Comparison of ENCODE assay signal across 31 mouse cellular contexts in the genomic region with DNA sequence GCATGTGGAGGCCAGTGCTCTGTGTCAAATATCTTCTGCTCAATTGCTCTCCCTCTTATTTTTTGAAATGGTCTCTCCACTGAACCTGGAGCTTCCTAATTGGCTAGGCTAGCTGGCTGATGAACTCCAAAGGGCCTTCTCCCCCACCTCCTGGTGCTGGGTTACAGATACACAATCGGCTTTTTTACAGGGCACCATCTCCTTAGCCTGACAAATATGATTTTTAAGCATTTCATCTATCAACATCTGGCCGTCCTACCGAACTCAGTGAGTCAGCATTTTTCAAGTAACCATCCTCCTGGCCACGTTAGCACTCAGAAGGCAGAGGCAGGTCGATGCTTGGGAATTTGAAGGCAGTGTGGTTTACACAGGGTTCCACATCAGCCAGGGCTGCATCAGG. TPM values are rescaled to one million over a fixed set of nuclear protein-coding genes. Genes with fewer than 3 reads are reported as not detected.
DNase-seq lines count a peak whose midpoint lies in the region; ATAC-seq and TF ChIP-seq lines count a peak whose summit lies in the region.
"Had no signal": no experiment of that assay in that cellular context is flagged by ENCODE, and none has a peak within 500 bp of the region (broad histone marks: within the 10 kb centered on the region; RNA-seq: fewer than 3 reads in every experiment).

No protein-coding gene starts in this region.

- dilution Hi-C loops in CH12.LX (cut with MboI; ENCODE audit: extremely low pct_ligation_motif_present, extremely low pct_unique_long_range_greater_than_20kb, low sequenced_read_pairs), result no loop called here

- no peaks in the 10 kb centered on the region for H3K79me2 ChIP-seq in CH12.LX (replicated peaks; ENCODE audit: control insufficient read depth, extremely low read depth, insufficient read depth, poor library complexity, severe bottlenecking)
- no peaks in the 10 kb centered on the region for H3K79me2 ChIP-seq in MEL (ENCODE audit: control insufficient read depth, insufficient read depth, low read length, poor library complexity)

- no peaks in the 10 kb centered on the region for H3K36me3 ChIP-seq in CH12.LX (replicated peaks in 1 of 2; ENCODE audit: control insufficient read depth in 1 of 2, insufficient read depth in 1 of 2, low read length in 1 of 2)
- H3K36me3 ChIP-seq in MEL (ENCODE audit: control insufficient read depth in 1 of 2, insufficient read depth in 2 of 2, low read length in 2 of 2), result peaks cover 0 to 2% of the 10 kb centered on the region in 2 experiments; a peak in 2 of 4 replicates
- no peaks in the 10 kb centered on the region for H3K36me3 ChIP-seq in liver, embryonic 12.5 days
- H3K36me3 ChIP-seq in liver, postnatal 0 days (replicated peaks; ENCODE audit: insufficient read depth, low read length), result no peaks in the 10 kb centered on the region
- H3K36me3 ChIP-seq: heart, embryonic 10.5 days; heart, embryonic 15.5 days; hindbrain, embryonic 12.5 days; limb, embryonic 13.5 days; neural tube, embryonic 13.5 days had no signal

- no peak for DNase-seq in CH12.LX (ENCODE audit: extremely low read depth)
- peak; percentile 70 for DNase-seq in MEL (ENCODE audit: low read depth, low spot score)
- no peak for DNase-seq in liver, postnatal 0 days
- no peak for DNase-seq in cerebellum, adult 9-11 months
- no peak for DNase-seq in kidney, postnatal 4 days
- DNase-seq in left cerebral cortex, adult 9 months (ENCODE audit: low spot score in 2 of 2), result no peak
- DNase-seq in layer of hippocampus, postnatal 10 days (ENCODE audit: low spot score in 2 of 2), result no peak
- DNase-seq: adrenal gland, adult 8-10 months; cerebellum, adult 9-10 months; gastrocnemius, postnatal 25 days; heart, adult 11 months; heart, postnatal 36 days; kidney, adult 8-10 months; layer of hippocampus, adult 9-11 months; lung, adult 2 months; lung, postnatal 10 days; thymus, adult 2 months; thymus, postnatal 36 days had no signal

- H3K4me1 ChIP-seq in CH12.LX (ENCODE audit: control insufficient read depth in 1 of 2, insufficient read depth in 2 of 2) (peaks cover 15 to 28% of the 10 kb centered on the region in 2 experiments; a peak in 3 of 4 replicates), MEL (ENCODE audit: control insufficient read depth in 1 of 2, insufficient read depth in 2 of 2, low read length in 2 of 2) (peaks cover 0 to 12% of the 10 kb centered on the region in 2 experiments; a peak in 3 of 4 replicates)
- H3K4me1 ChIP-seq in liver, embryonic 12.5 days, result peaks cover 30% of the 10 kb centered on the region
- peaks cover 13% of the 10 kb centered on the region for H3K4me1 ChIP-seq in liver, postnatal 0 days (ENCODE audit: insufficient read depth)
- H3K4me1 ChIP-seq: forebrain, embryonic 13.5 days; heart, embryonic 10.5 days; heart, embryonic 15.5 days; limb, embryonic 13.5 days had no signal

- in situ Hi-C loops in CH12.LX (cut with MboI; ENCODE audit: low pct_ligation_motif_present, low pct_unique_long_range_greater_than_20kb, low sequenced_read_pairs), result loop anchor here (25.0 kb wide), 1 partner anchor 418 kb away; the partner anchor contains the start of genes Dpm2 and Pip5kl1

- H3K9ac ChIP-seq in CH12.LX (ENCODE audit: insufficient read depth, low read depth) (no peak overlapping the region), MEL (ENCODE audit: control insufficient read depth, low read depth, low read length, poor library complexity, severe bottlenecking) (peak overlapping the region; percentile 38)
- H3K9ac ChIP-seq in liver, embryonic 12.5 days, result no peak overlapping the region
- no peak overlapping the region for H3K9ac ChIP-seq in liver, postnatal 0 days (replicated peaks)
- H3K9ac ChIP-seq: forebrain, embryonic 13.5 days; heart, embryonic 15.5 days; hindbrain, embryonic 12.5 days; limb, embryonic 13.5 days; neural tube, embryonic 13.5 days had no signal

- H3K4me3 ChIP-seq in CH12.LX (replicated peaks in 1 of 3; ENCODE audit: low read depth in 2 of 3, low read length in 2 of 3, poor library complexity in 1 of 3) (no peak overlapping the region), MEL (ENCODE audit: control insufficient read depth in 1 of 2, insufficient read depth in 1 of 2, low read depth in 2 of 2, low read length in 2 of 2) (no peak overlapping the region)
- no peak overlapping the region for H3K4me3 ChIP-seq in liver, embryonic 12.5 days
- H3K4me3 ChIP-seq in liver, postnatal 0 days (ENCODE audit: low read depth, low read length), result no peak overlapping the region
- H3K4me3 ChIP-seq: forebrain, embryonic 13.5 days; heart, embryonic 10.5 days; heart, embryonic 15.5 days; hindbrain, embryonic 12.5 days; left cerebral cortex, adult 2 months; limb, embryonic 13.5 days; neural tube, embryonic 13.5 days had no signal

- TF ChIP-seq CTCF in CH12.LX (conservative IDR thresholded peaks at IDR 0.05 in 1 of 2, IDR thresholded peaks at IDR 0.05 in 1 of 2; ENCODE audit: low read depth in 2 of 2, low read length in 2 of 2), result no peak
- no peak for TF ChIP-seq CTCF in MEL (IDR thresholded peaks at IDR 0.05 in 2 of 3, conservative IDR thresholded peaks at IDR 0.05 in 1 of 3; ENCODE audit: control insufficient read depth in 1 of 3, insufficient read depth in 1 of 3, low read depth in 2 of 3, low read length in 3 of 3, poor library complexity in 1 of 3, severe bottlenecking in 1 of 3)
- no peak for TF ChIP-seq CTCF in liver, postnatal 0 days (IDR thresholded peaks at IDR 0.05; ENCODE audit: low read depth)

- H3K27ac ChIP-seq in CH12.LX (ENCODE audit: insufficient read depth, low read depth) (no peak overlapping the region), MEL (ENCODE audit: control insufficient read depth, low read depth, low read length) (peak overlapping the region; percentile 50; the same call in 1 of the 2 replicates)
- peak overlapping the region; percentile 77 for H3K27ac ChIP-seq in liver, embryonic 12.5 days
- peak overlapping the region; percentile 3; the same call in 1 of the 2 replicates for H3K27ac ChIP-seq in liver, postnatal 0 days (ENCODE audit: low read depth)
- H3K27ac ChIP-seq: forebrain, embryonic 13.5 days; heart, embryonic 10.5 days; heart, embryonic 15.5 days; hindbrain, embryonic 12.5 days; hindbrain, postnatal 0 days; kidney, postnatal 0 days; left cerebral cortex, adult 2 months; limb, embryonic 13.5 days; neural tube, embryonic 13.5 days had no signal

- no peaks in the 10 kb centered on the region for H3K27me3 ChIP-seq in CH12.LX (replicated peaks)
- no peaks in the 10 kb centered on the region for H3K27me3 ChIP-seq in MEL (ENCODE audit: control insufficient read depth in 1 of 2, insufficient read depth in 2 of 2, low read length in 2 of 2)
- H3K27me3 ChIP-seq in liver, embryonic 12.5 days (replicated peaks), result no peaks in the 10 kb centered on the region
- no peaks in the 10 kb centered on the region for H3K27me3 ChIP-seq in liver, postnatal 0 days (ENCODE audit: insufficient read depth, low read length)
- H3K27me3 ChIP-seq: forebrain, embryonic 13.5 days; heart, embryonic 15.5 days; hindbrain, embryonic 12.5 days; limb, embryonic 13.5 days; neural tube, embryonic 13.5 days had no signal

- no peak overlapping the region for H3K4me2 ChIP-seq in CH12.LX (ENCODE audit: insufficient read depth, low read depth, poor library complexity, severe bottlenecking)
- H3K4me2 ChIP-seq in liver, embryonic 12.5 days, result 0 out of 2 replicates have a peak overlapping the region, but pooled peaks have one; percentile 3
- no peak overlapping the region for H3K4me2 ChIP-seq in liver, postnatal 0 days (ENCODE audit: low read depth, low read length)
- H3K4me2 ChIP-seq: forebrain, embryonic 13.5 days; heart, embryonic 15.5 days; hindbrain, embryonic 12.5 days; limb, embryonic 13.5 days; midbrain, embryonic 11.5 days; neural tube, embryonic 13.5 days had no signal

- TF ChIP-seq POLR2A in CH12.LX (IDR thresholded peaks at IDR 0.05; ENCODE audit: low read depth, low read length), result no peak
- TF ChIP-seq POLR2A in MEL (IDR thresholded peaks at IDR 0.05; ENCODE audit: control insufficient read depth in 1 of 2, insufficient read depth in 1 of 2, low read depth in 1 of 2, low read length in 2 of 2, poor library complexity in 1 of 2), result no peak

- H3K9me3 ChIP-seq in CH12.LX (replicated peaks; ENCODE audit: low read length) (no peaks in the 10 kb centered on the region), MEL (replicated peaks; ENCODE audit: insufficient read depth, low read length) (no peaks in the 10 kb centered on the region)
- H3K9me3 ChIP-seq in liver, embryonic 12.5 days (replicated peaks), result no peaks in the 10 kb centered on the region
- no peaks in the 10 kb centered on the region for H3K9me3 ChIP-seq in liver, postnatal 0 days (ENCODE audit: low read length)
- H3K9me3 ChIP-seq: forebrain, embryonic 13.5 days; heart, embryonic 10.5 days; heart, embryonic 15.5 days; hindbrain, embryonic 12.5 days; limb, embryonic 13.5 days; neural tube, embryonic 13.5 days had no signal

- TF ChIP-seq RAD21 in CH12.LX (IDR thresholded peaks at IDR 0.05; ENCODE audit: low read depth, low read length), result no peak
- no peak for TF ChIP-seq RAD21 in MEL (IDR thresholded peaks at IDR 0.05; ENCODE audit: low read depth, low read length)

- TF ChIP-seq EP300 in CH12.LX (IDR thresholded peaks at IDR 0.05; ENCODE audit: low read length), result no peak
- TF ChIP-seq EP300 in MEL (IDR thresholded peaks at IDR 0.05; ENCODE audit: low read depth in 1 of 2, low read length in 2 of 2), result no peak
- TF ChIP-seq EP300 in liver, postnatal 0 days (IDR thresholded peaks at IDR 0.05; ENCODE audit: low read depth), result 0 out of 2 replicates have a peak, but pooled peaks have one; percentile 43

- WGBS in liver, embryonic 12.5 days (ENCODE audit: insufficient replicate concordance), result 37% methylated on average over 5 of the region's 5 CpGs
- 50% methylated on average over 5 of the region's 5 CpGs for WGBS in liver, postnatal 0 days (ENCODE audit: insufficient replicate concordance)

- peak; percentile 74 for ATAC-seq in liver, embryonic 12.5 days
- peak; percentile 24 for ATAC-seq in liver, postnatal 0 days
- ATAC-seq: forebrain, embryonic 13.5 days; hindbrain, postnatal 0 days; intestine, embryonic 16.5 days had no signal

RNA-seq across cellular contexts. Expression of gene Prrc2b, which starts 6.2 kb away (rescaled TPM):
- 34.3 and 42.2 TPM in 2 replicates for total RNA-seq in CH12.LX (2012; rRNA removed)
- 7.6 TPM in 2 replicates for total RNA-seq in CH12.LX (2014; rRNA removed)
- polyA plus RNA-seq in CH12.LX (2012; ENCODE audit: insufficient read length, low read depth), result 54.7 and 59.9 TPM in 2 replicates
- total RNA-seq in MEL (2012; rRNA removed), result 14.8 and 18.4 TPM in 2 replicates
- polyA plus RNA-seq in MEL (2012; ENCODE audit: insufficient read depth in 1 of 2, insufficient read length in 2 of 2, low read depth in 1 of 2, low replicate concordance in 2 of 2, missing spikeins in 1 of 2), result 10 to 100 TPM; 42.2 to 42.9 TPM
- polyA plus RNA-seq in liver, embryonic 12.5 days (2016; fragmentation: Nextera tagmentation; extraction: Ambion mirVana), result 20.8 and 23.6 TPM in 2 replicates
- 7.5 and 8.4 TPM in 2 replicates for polyA plus RNA-seq in liver, postnatal 0 days (2015; fragmentation: Nextera tagmentation; extraction: Ambion mirVana)
- 100 to 1,000 TPM; 272 to 279 TPM for total RNA-seq in layer of hippocampus, postnatal 10 days (2021)

RNA-seq across cellular contexts. Expression of gene Plpp7, which starts 49.3 kb away (rescaled TPM):
- total RNA-seq in CH12.LX (2012; rRNA removed) (0.13 and 0.25 TPM in 2 replicates), CH12.LX (2014; rRNA removed) (0.19 TPM in 1 of 2 replicates, not detected in the other), MEL (2012; rRNA removed) (7.3 and 7.6 TPM in 2 replicates)
- polyA plus RNA-seq in CH12.LX (2012; ENCODE audit: insufficient read length, low read depth) (not detected in 2 replicates), MEL (2012; ENCODE audit: insufficient read depth in 1 of 2, insufficient read length in 2 of 2, low read depth in 1 of 2, low replicate concordance in 2 of 2, missing spikeins in 1 of 2) (10 to 100 TPM in 1 of 2 experiments, not detected in 1; 15.1 TPM)
- 3.0 and 3.4 TPM in 2 replicates for polyA plus RNA-seq in liver, embryonic 12.5 days (2016; fragmentation: Nextera tagmentation; extraction: Ambion mirVana)
- 1.6 and 1.7 TPM in 2 replicates for polyA plus RNA-seq in liver, postnatal 0 days (2015; fragmentation: Nextera tagmentation; extraction: Ambion mirVana)
- total RNA-seq in layer of hippocampus, postnatal 10 days (2021), result 10 to 100 TPM; 17.7 to 19.0 TPM

RNA-seq across cellular contexts. Expression of gene Fam78a, which starts 60.0 kb away (rescaled TPM):
- total RNA-seq in CH12.LX (2012; rRNA removed) (0.21 and 0.47 TPM in 2 replicates), CH12.LX (2014; rRNA removed) (0.07 and 0.21 TPM in 2 replicates), MEL (2012; rRNA removed) (10.7 and 16.0 TPM in 2 replicates)
- polyA plus RNA-seq in CH12.LX (2012; ENCODE audit: insufficient read length, low read depth) (0.07 TPM in 1 of 2 replicates, not detected in the other), MEL (2012; ENCODE audit: insufficient read depth in 1 of 2, insufficient read length in 2 of 2, low read depth in 1 of 2, low replicate concordance in 2 of 2, missing spikeins in 1 of 2) (10 to 100 TPM in 1 of 2 experiments, not detected in 1; 17.4 TPM)
- 22.4 and 22.6 TPM in 2 replicates for polyA plus RNA-seq in liver, embryonic 12.5 days (2016; fragmentation: Nextera tagmentation; extraction: Ambion mirVana)
- polyA plus RNA-seq in liver, postnatal 0 days (2015; fragmentation: Nextera tagmentation; extraction: Ambion mirVana), result 3.8 and 4.3 TPM in 2 replicates
- 1 to 10 TPM; 2.3 to 2.6 TPM for total RNA-seq in layer of hippocampus, postnatal 10 days (2021)
- polyA plus RNA-seq: C2C12 had no signal

Comparison
In these comparisons a context has a peak if more than half of its experiments do, and no peak if none do; other contexts are left out.
1. Of the 35 proteins assayed by ChIP-seq in both MEL and CH12.LX: peak only in MEL: GABPA and TCF12; only in CH12.LX: none; in both: MAFK; in neither: 32.